Mouse (Mus musculus): ENCODE results near the gene Nudt22.

- TF ChIP-seq CTCF (IDR thresholded peaks at IDR 0.05; ENCODE audit: low read depth, low read length), result no peak
- no peak for TF ChIP-seq TAL1 (conservative IDR thresholded peaks at IDR 0.05; ENCODE audit: low read depth, low read length)
- TF ChIP-seq POLR2AphosphoS5 (IDR thresholded peaks at IDR 0.05; ENCODE audit: insufficient replicate concordance, low read depth, low read length), result no peak
- no peak for TF ChIP-seq GATA1 (IDR thresholded peaks at IDR 0.05; ENCODE audit: borderline replicate concordance, low read length)
- TF ChIP-seq GATA2 (IDR thresholded peaks at IDR 0.05; ENCODE audit: borderline replicate concordance, low read depth, low read length), result no peak
These were observed 1.9 kb downstream of the Nudt22 start for GRCm38 (mm10) chr19:6994002-6994401.

All from G1E (cell line).